Mouse (Mus musculus) C2C12 (cell line): ENCODE data around the gene Frmd4a.

Experiments used
- CTCF ChIP-seq: IDR thresholded peaks from one replicate; pipeline ENCODE4 v1.5.1; 2011; ENCODE audit not compliant: control insufficient read depth, insufficient read depth, insufficient read length
- FOSL1 ChIP-seq: IDR thresholded peaks from one replicate; pipeline ENCODE4 v1.8.0; 2011; ENCODE audit warnings: mild to moderate bottlenecking, low read length; ENCODE audit not compliant: poor library complexity, insufficient read depth, severe bottlenecking

DNA sequence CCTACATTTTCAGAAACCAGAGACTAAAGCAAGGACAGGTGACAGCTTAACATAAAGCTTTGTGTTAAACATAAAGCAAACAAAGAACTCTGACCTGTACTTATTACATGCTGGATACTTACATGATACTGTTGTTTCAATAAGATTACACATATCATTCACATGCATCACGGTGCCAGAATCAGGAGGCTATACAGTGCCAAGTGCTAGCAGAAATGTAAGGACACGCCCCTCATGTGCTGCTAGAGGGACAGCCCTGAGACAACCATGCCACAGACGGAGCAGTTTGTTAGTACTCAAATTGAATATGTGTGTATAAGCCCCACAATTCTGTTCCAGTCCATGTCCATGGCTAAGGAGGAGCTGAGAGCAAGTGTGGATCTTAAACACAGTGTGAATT lies 620.7 kb downstream of the Frmd4a start:
- TF ChIP-seq FOSL1, result no peak
- TF ChIP-seq CTCF, result no peak
